Mouse (Mus musculus) liver, embryonic 13.5 days (tissue): Measurements from ENCODE around the gene Fhdc1. TPM values are rescaled to one million over a fixed set of nuclear protein-coding genes. Genes with fewer than 3 reads are reported as not detected.

Source experiments
- ATAC-seq: fragments of 200-750 bp; cut with Nextera tagmentation; 2 replicates; pipeline ENCODE4 v1.8.0; 2017; ENCODE audit warnings: low read depth, mild to moderate bottlenecking, moderate number of reproducible peaks, moderate library complexity
- DNase-seq: peaks from one replicate; pipeline ENCODE4 v3.0.0; 2022
- H3K27ac ChIP-seq: fragments of 300-500 bp; sonication (generic); 2 replicates; pipeline ENCODE4 v1.5.1; 2015; ENCODE audit warnings: moderate library complexity, mild to moderate bottlenecking, inconsistent platforms
- H3K27me3 ChIP-seq: fragments of 300-500 bp; sonication (generic); 2 replicates; pipeline ENCODE4 v1.6.1; 2015; ENCODE audit warnings: mild to moderate bottlenecking, inconsistent platforms
- H3K36me3 ChIP-seq: fragments of 300-500 bp; sonication (generic); 2 replicates; pipeline ENCODE4 v1.6.1; 2015; ENCODE audit warnings: mild to moderate bottlenecking, inconsistent platforms
- H3K4me1 ChIP-seq: fragments of 300-500 bp; sonication (generic); replicated peaks from 2 replicates; pipeline ENCODE4 v1.6.1; 2015; ENCODE audit warnings: inconsistent platforms
- H3K4me2 ChIP-seq: fragments of 300-500 bp; sonication (generic); 2 replicates; pipeline ENCODE4 v1.6.1; 2015; ENCODE audit warnings: inconsistent platforms, mild to moderate bottlenecking, moderate library complexity
- H3K4me3 ChIP-seq: fragments of 300-500 bp; sonication (generic); replicated peaks from 2 replicates; pipeline ENCODE4 v1.5.1; 2015; ENCODE audit warnings: mild to moderate bottlenecking, inconsistent platforms
- H3K9ac ChIP-seq: fragments of 300-500 bp; sonication (generic); 2 replicates; pipeline ENCODE4 v1.6.1; 2015; ENCODE audit warnings: mild to moderate bottlenecking, inconsistent platforms
- H3K9me3 ChIP-seq: fragments of 300-500 bp; sonication (generic); replicated peaks from 2 replicates; pipeline ENCODE4 v1.6.1; 2016; ENCODE audit warnings: inconsistent platforms
- WGBS: fragments of 180-500 bp; shearing (Covaris S2); methylation state at CpG from one replicate; pipeline ENCODE4 v1.1.7; 2015; ENCODE audit not compliant: insufficient replicate concordance; 5-methylcytosine and 5-hydroxymethylcytosine counted together
- polyA plus RNA-seq: library from polyadenylated mRNA; unstranded; fragments of >200 nt; fragmentation: Nextera tagmentation; extraction: Ambion mirVana; gene quantifications from 2 replicates; pipeline ENCODE4 v1.2.1, GENCODE M21; 2015

Fhdc1 gene
- polyA plus RNA-seq, 1 experiment from 2014 or later, result 30.2 TPM

DNA sequence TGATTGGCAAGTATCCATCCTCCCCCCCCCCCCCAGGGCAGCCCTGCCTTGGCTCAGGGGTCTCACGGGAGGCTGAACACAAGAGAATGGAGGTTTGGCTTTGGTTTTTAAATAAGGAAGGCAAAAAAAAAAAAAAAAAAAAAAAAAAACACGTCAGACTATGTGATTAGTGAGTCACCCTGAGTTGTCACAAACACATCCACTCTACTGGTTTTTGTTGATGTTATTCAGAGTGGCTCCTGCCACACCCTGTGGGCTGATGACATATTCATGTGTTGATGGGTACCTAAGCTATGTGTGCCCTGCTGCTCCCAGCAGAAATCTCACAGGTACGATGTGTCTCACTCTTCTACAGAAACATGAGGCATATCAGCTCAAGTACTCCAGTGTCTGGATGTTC is 29.6 kb downstream of the Fhdc1 start:
- ATAC-seq, result 0 out of 2 replicates have a peak, but pooled peaks have one; percentile 28
- WGBS, result 58% methylated on average over 3 of the region's 3 CpGs
- Histone ChIP-seq H3K4me1 (peaks cover 47% of the 10 kb centered on the region), H3K9ac (no peak overlapping the region; the same call in 1 of the 2 replicates), H3K4me2 (no peak overlapping the region), H3K9me3 (no peaks in the 10 kb centered on the region), H3K27ac (0 out of 2 replicates have a peak overlapping the region, but pooled peaks have one; percentile 10), H3K27me3 (peaks cover 20% of the 10 kb centered on the region), H3K4me3 (no peak overlapping the region), H3K36me3 (peaks cover 93% of the 10 kb centered on the region)
- no peak for DNase-seq

DNA sequence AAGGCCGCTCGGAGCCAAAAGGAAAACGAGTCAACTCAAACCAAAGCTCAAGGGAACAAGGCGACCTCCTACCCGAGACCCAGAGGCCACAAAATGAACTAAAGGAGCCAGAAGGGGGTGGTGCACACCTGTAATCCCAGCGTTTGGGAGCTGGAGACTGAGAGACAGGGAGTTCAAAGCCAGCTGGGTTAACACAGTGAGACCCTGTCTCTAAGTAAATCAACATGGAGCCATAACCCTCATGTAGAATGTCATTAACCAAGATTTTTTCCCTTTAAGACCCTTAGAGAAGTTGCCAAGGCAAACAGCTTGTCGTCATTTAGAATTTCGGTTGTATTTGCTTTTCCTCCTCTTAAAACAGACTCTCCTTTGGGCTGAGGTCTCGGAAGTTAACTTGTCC is 31.2 kb downstream of the Fhdc1 start:
- Histone ChIP-seq H3K4me3 (no peak overlapping the region), H3K4me1 (peaks cover 37% of the 10 kb centered on the region), H3K36me3 (peaks cover 97% of the 10 kb centered on the region), H3K9me3 (no peaks in the 10 kb centered on the region), H3K4me2 (no peak overlapping the region), H3K9ac (no peak overlapping the region), H3K27ac (no peak overlapping the region), H3K27me3 (peaks cover 36% of the 10 kb centered on the region)
- 77% methylated on average over 9 of the region's 9 CpGs for WGBS
- ATAC-seq, result no peak
- DNase-seq, result no peak

DNA sequence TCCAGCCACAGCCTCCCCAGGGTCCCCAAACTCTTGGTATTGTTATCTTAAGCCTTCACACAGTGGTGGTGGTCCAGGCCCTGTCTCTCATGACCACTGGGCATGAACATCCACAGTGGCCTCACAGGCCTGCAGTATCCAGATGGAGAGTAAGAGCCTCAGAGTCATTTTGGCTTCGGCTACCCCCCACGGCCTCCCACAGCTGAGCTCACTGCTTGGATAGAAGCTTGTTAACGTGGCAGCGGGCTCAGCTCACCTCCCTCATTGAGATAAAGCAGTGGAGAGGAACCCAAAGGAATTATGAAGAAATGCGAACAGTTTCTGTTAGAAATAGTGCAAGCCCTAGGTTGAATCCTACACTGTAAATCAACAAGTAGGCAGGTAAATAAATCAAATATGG is 32.4 kb downstream of the Fhdc1 start:
- 79% methylated on average over 5 of the region's 5 CpGs for WGBS
- H3K27me3 ChIP-seq, result peaks cover 46% of the 10 kb centered on the region

DNA sequence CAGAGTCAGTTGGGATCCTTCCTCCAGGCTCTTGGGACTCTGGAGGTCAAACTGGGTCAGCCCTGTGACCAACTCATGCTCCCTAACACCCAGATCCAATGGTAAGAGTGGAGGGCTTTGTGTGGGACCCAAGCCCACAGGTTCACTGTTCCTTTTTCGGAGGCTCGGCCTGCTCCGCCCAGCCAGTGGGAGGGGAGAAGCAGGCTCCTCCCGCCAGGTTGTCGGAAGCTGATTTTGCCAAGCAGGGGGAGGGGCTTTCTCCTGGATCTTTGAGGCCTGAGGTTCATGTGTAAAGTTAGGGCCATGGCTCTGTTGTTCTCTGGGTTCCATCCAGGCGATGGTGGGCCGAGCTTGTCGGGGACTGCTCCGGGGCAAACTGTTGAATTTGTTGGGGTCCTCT is 34.4 kb downstream of the Fhdc1 start:
- peaks cover 61% of the 10 kb centered on the region for H3K27me3 ChIP-seq
- ATAC-seq, result peak; percentile 14; the same call in 1 of the 2 replicates
- H3K4me1 ChIP-seq, result peaks cover 30% of the 10 kb centered on the region
- 40% methylated on average over 9 of the region's 9 CpGs for WGBS
- no peak overlapping the region for H3K9ac ChIP-seq
- no peak overlapping the region for H3K4me3 ChIP-seq
- no peak for DNase-seq
- H3K9me3 ChIP-seq, result no peaks in the 10 kb centered on the region
- no peak overlapping the region for H3K27ac ChIP-seq
- H3K4me2 ChIP-seq, result peak overlapping the region; percentile 19; the same call in 1 of the 2 replicates
- H3K36me3 ChIP-seq, result peaks cover 86% of the 10 kb centered on the region

More for the DNA sequence above, 32.4 kb downstream of the Fhdc1 start:
- Histone ChIP-seq H3K9ac (no peak overlapping the region), H3K27ac (no peak overlapping the region), H3K9me3 (no peaks in the 10 kb centered on the region), H3K36me3 (peaks cover 96% of the 10 kb centered on the region), H3K4me3 (no peak overlapping the region), H3K4me1 (peaks cover 37% of the 10 kb centered on the region), H3K4me2 (no peak overlapping the region)
- DNase-seq (no peak), ATAC-seq (no peak)

DNA sequence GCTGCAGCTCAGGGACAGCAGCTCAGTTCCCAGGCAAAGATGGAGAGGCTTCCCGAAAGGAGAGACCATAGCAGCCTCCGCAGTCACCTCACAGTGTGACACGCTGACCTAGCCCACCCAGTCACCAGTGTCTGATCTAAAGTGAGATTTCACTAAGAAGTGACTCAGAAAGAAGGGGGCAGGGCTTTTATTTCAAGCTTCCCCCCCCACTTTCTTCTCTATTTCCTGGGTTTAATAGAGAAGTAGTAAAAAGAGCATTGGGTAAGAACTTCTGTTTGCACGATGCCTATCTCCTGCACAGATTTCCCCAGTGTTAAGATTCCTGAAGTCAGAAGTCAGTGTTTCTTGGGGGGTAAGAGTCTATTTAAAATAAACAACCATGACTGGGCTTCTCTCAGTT is 37.3 kb downstream of the Fhdc1 start:
- peaks cover 67% of the 10 kb centered on the region for H3K27me3 ChIP-seq
- no peaks in the 10 kb centered on the region for H3K9me3 ChIP-seq
- ATAC-seq, result no peak
- no peak overlapping the region for H3K4me3 ChIP-seq
- H3K27ac ChIP-seq, result no peak overlapping the region
- no peak overlapping the region for H3K9ac ChIP-seq
- peaks cover 28% of the 10 kb centered on the region for H3K4me1 ChIP-seq
- WGBS, result 74% methylated on average over 4 of the region's 4 CpGs
- H3K36me3 ChIP-seq, result peaks cover 57% of the 10 kb centered on the region
- no peak for DNase-seq
- H3K4me2 ChIP-seq, result no peak overlapping the region

DNA sequence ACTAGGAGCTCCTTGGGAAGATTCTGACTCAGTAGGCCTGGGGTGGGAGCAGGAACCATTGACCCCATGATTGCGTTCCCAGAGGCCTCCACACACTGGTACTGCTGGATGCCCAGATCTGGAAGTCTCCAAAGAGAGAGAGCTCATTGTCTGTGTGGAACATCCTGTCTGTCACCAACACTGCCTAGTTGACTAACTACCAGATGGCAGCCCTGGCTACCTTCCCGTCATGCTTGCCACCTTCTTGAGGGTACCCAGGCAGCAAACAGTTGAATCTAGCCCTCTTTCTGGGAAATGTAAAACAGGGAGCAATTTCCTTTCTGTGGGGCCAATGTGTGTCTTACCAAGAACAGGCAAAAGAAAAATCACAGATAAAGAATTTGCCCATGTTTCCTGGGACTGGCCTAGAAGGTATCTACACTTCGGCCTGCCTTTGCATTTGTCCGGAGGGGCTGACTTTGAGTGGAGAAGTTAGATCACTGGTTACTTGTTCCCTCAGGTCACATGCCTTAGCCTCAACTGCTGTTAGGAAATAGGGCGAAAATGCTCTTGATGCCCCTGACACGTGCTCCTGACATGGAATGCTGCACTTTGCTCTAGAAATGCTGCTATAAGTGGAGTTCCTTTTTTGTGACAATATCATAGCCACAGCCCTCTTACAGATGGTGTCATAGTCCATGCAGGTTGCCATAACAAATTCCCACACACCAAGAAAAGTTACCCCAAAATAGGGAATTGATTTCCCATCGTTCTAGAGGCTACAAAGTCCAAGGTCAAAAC is 40.6 kb downstream of the Fhdc1 start:
- no peaks in the 10 kb centered on the region for H3K9me3 ChIP-seq

DNA sequence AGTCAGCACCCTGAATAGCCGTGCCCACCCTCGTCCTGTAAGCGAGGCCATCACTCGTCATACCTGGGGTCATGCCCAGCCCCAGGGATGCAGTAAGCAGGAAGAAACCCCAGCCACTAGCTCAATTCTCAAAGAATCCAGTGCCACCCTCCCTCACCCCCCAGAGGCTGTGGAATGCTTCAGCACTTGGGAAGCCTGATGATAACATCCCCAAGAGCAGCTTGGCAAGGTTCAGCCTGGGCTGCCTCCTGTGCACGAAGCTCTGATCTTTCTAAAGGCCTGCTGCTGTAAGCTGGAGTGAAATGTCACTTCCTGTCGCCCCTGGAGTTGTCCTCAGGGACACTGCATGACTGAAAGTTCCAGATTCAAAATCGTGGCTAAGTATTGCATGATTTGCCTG is 41.4 kb downstream of the Fhdc1 start:
- Histone ChIP-seq H3K4me2 (no peak overlapping the region), H3K27ac (no peak overlapping the region), H3K9ac (no peak overlapping the region), H3K4me3 (no peak overlapping the region), H3K4me1 (peaks cover 15% of the 10 kb centered on the region), H3K36me3 (peaks cover 19% of the 10 kb centered on the region), H3K27me3 (peaks cover 66% of the 10 kb centered on the region), H3K9me3 (no peaks in the 10 kb centered on the region)
- 65% methylated on average over 7 of the region's 7 CpGs for WGBS
- ATAC-seq, result no peak
- no peak for DNase-seq

More for the DNA sequence above, 40.6 kb downstream of the Fhdc1 start:
- H3K27me3 ChIP-seq, result peaks cover 65% of the 10 kb centered on the region
- no peak overlapping the region for H3K9ac ChIP-seq
- peaks cover 26% of the 10 kb centered on the region for H3K36me3 ChIP-seq
- H3K4me1 ChIP-seq, result peaks cover 15% of the 10 kb centered on the region
- H3K4me2 ChIP-seq, result no peak overlapping the region
- ATAC-seq, result no peak
- 78% methylated on average over 7 of the region's 7 CpGs for whole genome bisulfite sequencing
- H3K27ac ChIP-seq, result no peak overlapping the region
- no peak overlapping the region for H3K4me3 ChIP-seq
- DNase-seq, result no peak

DNA sequence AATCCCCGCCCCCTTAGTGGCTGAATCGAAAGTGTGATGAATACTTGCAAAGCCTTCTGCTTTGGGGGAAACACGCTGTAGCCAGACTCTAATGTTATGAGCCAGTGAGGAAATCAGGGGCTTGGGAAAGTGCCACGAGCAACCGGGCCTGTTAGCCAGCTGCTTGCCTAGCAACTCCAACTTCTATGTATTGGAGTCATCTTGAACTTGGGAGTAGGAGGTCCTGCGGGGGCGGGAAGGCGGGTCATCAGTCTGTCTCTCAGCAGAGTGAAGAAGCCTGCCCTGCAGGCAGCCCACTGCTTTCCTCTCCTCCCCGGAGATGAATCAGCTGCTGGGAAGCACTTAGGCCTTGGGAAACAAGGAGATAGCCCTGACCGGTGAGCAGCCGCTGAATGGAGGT is 42.1 kb downstream of the Fhdc1 start:
- WGBS, result 69% methylated on average over 11 of the region's 11 CpGs
- no peaks in the 10 kb centered on the region for H3K9me3 ChIP-seq
- ATAC-seq (no peak), DNase-seq (no peak)
- H3K9ac ChIP-seq, result no peak overlapping the region
- H3K4me2 ChIP-seq, result no peak overlapping the region
- peaks cover 8% of the 10 kb centered on the region for H3K4me1 ChIP-seq
- peaks cover 66% of the 10 kb centered on the region for H3K27me3 ChIP-seq
- no peak overlapping the region for H3K27ac ChIP-seq
- no peak overlapping the region for H3K4me3 ChIP-seq
- H3K36me3 ChIP-seq, result peaks cover 12% of the 10 kb centered on the region

DNA sequence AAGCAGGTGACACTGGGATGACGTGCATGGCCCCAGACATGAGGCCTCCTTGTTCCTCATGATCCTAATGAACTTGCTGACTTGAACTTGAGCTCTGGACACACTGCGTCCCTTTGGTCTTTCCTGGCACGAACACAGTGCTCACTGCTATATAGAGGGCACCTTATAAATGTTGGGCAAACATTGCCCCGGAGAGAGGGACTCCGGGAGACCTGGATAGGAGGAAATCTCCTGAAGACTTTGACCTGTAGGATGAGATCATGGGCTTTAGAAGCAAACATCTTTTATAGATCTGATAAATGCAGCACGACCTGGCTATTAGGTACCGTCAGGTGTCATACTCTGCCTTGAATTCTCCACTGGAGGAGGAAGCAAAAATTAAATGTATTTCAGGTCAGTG is 43.3 kb downstream of the Fhdc1 start:
- no peak overlapping the region for H3K4me2 ChIP-seq
- peaks cover 66% of the 10 kb centered on the region for H3K27me3 ChIP-seq
- no peak overlapping the region for H3K9ac ChIP-seq
- peaks cover 8% of the 10 kb centered on the region for H3K4me1 ChIP-seq
- H3K4me3 ChIP-seq, result no peak overlapping the region
- WGBS, result 80% methylated on average over 7 of the region's 7 CpGs
- H3K9me3 ChIP-seq, result no peaks in the 10 kb centered on the region
- ATAC-seq (no peak), DNase-seq (no peak)
- 0 out of 2 replicates have a peak, but pooled peaks cover 1% of the 10 kb centered on the region for H3K36me3 ChIP-seq
- H3K27ac ChIP-seq, result no peak overlapping the region

DNA sequence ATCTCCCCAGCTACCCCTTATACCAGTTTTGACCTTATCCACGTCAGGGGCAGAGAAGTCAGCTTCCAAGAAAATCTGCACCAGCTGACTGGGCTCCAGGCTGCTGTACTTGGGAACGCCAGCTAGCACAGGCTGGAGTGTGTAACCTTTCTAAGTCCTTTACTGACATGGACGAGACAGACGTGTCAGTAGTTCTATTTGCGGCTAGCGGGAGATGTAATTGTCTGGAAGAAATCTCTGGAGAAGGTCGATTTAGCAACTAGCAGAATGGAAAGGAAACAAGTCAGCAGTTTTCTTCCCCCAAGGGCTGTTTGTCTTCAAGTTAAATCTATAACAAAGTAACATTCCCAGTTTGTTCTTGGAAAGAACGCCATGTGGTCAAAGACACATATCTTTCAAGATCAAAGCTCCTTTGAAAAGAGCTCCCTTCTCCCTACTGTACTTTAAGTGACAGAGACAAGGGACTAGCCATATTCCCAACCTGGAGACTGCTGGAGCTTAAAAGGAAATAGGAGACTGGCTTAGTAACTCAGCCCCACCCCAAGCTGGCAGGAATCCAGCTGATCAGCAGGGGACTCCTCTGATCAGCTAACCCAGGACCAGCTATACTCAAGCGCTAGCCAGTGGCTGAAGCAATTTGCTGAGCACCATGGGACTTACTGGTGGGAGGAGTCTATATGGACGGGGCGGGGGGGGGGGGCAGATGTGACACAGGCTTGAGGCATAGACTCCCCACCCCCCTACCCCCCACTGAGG is 44.8 kb downstream of the Fhdc1 start:
- DNase-seq, result no peak
- no peaks in the 10 kb centered on the region for H3K9me3 ChIP-seq
- H3K27me3 ChIP-seq, result peaks cover 71% of the 10 kb centered on the region
- no peak overlapping the region for H3K4me2 ChIP-seq
- ATAC-seq, result no peak
- WGBS, result 38% methylated on average over 11 of the region's 11 CpGs
- H3K4me3 ChIP-seq, result no peak overlapping the region
- no peak overlapping the region for H3K9ac ChIP-seq
- peaks cover 9% of the 10 kb centered on the region for H3K4me1 ChIP-seq
- no peaks in the 10 kb centered on the region for H3K36me3 ChIP-seq
- no peak overlapping the region for H3K27ac ChIP-seq

DNA sequence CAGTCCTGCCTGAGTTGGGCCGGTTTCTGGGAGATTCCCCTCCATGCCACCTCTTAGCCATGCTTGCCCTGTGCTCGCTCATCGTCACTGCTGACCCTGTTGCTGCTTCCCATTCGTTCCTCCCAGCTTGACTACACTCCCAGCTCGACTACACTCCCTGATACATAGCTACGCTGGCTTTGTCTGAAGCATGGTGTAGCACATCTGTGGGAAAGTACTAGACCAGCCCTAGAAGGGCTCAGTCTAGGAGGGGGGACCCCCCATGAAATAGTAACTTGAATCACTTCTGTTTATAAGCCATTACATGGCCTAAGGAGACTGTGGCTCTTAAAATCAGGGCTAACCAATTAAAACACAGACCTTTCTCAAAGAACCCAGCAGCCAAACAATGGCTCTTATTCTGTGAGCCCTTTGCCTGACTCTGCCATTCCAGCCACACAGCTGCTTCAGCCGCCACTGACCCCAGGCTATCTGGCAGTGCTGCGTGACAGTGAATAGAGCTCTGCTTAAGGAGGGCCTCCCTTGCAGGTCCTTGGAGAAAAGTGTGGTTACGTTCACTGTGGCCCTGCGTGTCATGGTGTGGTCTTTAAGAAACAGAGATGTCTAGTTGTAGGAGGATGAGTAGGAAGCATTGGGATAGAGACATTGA is 47.3 kb downstream of the Fhdc1 start:
- Histone ChIP-seq H3K4me3 (no peak overlapping the region), H3K27me3 (peaks cover 62% of the 10 kb centered on the region), H3K9ac (no peak overlapping the region), H3K9me3 (no peaks in the 10 kb centered on the region), H3K36me3 (no peaks in the 10 kb centered on the region), H3K27ac (no peak overlapping the region), H3K4me1 (peaks cover 18% of the 10 kb centered on the region), H3K4me2 (no peak overlapping the region)
- no peak for ATAC-seq
- WGBS, result 68% methylated on average over 10 of the region's 10 CpGs
- DNase-seq, result no peak
